Mouse (Mus musculus) forebrain, embryonic 12.5 days (tissue): Measurements from ENCODE around the gene Slc35c1. TPM values are rescaled to one million over a fixed set of nuclear protein-coding genes. Genes with fewer than 3 reads are reported as not detected.
A peak's percentile ranks its signal among the peaks of the same experiment; 100 is the strongest.
"Not testable (repeated sequence)": the region's sequence is repeated elsewhere in the genome, so short reads cannot be mapped to it uniquely, and the experiment has no call there.

Experiments used
- ATAC-seq: fragments of 200-750 bp; cut with Nextera tagmentation; 2 replicates; pipeline ENCODE4 v1.8.0; 2017; ENCODE audit warnings: moderate TSS enrichment; ENCODE audit not compliant: low FRiP score
- H3K27ac ChIP-seq: fragments of 300-500 bp; sonication (generic); 2 replicates; pipeline ENCODE4 v1.5.1; 2016; ENCODE audit warnings: mild to moderate bottlenecking
- H3K27me3 ChIP-seq: fragments of 300-500 bp; sonication (generic); 2 replicates; pipeline ENCODE4 v1.6.1; 2016; ENCODE audit warnings: mild to moderate bottlenecking
- H3K36me3 ChIP-seq: fragments of 300-500 bp; sonication (generic); replicated peaks from 2 replicates; pipeline ENCODE4 v1.6.1; 2016; ENCODE audit warnings: mild to moderate bottlenecking
- H3K4me1 ChIP-seq: fragments of 300-500 bp; sonication (generic); 2 replicates; pipeline ENCODE4 v1.6.1; 2016
- H3K4me2 ChIP-seq: fragments of 300-500 bp; sonication (generic); 2 replicates; pipeline ENCODE4 v1.6.1; 2016; ENCODE audit warnings: mild to moderate bottlenecking, moderate library complexity
- H3K4me3 ChIP-seq: fragments of 300-500 bp; sonication (generic); replicated peaks from 2 replicates; pipeline ENCODE4 v1.5.1; 2016; ENCODE audit warnings: mild to moderate bottlenecking
- H3K9ac ChIP-seq: fragments of 300-500 bp; sonication (generic); 2 replicates; pipeline ENCODE4 v1.6.1; 2016; ENCODE audit warnings: mild to moderate bottlenecking
- H3K9me3 ChIP-seq: fragments of 300-500 bp; sonication (generic); 2 replicates; pipeline ENCODE4 v1.6.1; 2016
- WGBS: fragments of 180-500 bp; shearing (Covaris S2); methylation state at CpG from one replicate; pipeline ENCODE4 v1.1.7; 2016; 5-methylcytosine and 5-hydroxymethylcytosine counted together
- polyA plus RNA-seq: library from polyadenylated mRNA; unstranded; fragments of >200 nt; fragmentation: Nextera tagmentation; extraction: Ambion mirVana; gene quantifications from 2 replicates; pipeline ENCODE4 v1.2.1, GENCODE M21; 2016

Slc35c1 gene
- polyA plus RNA-seq, 1 experiment from 2014 or later: 10.0 TPM

- ATAC-seq: no peak
Measured at GRCm38 (mm10) chr2:92486911-92487310, 26.6 kb upstream of the Slc35c1 start.

GRCm38 (mm10) chr2:92486403-92486802 is 26.1 kb upstream of the Slc35c1 start:
- H3K36me3 ChIP-seq: no peaks in the 10 kb centered on the region
- no peak overlapping the region for H3K27ac ChIP-seq
- H3K4me3 ChIP-seq: 0 out of 2 replicates have a peak overlapping the region, but pooled peaks have one; percentile 13
- peak; percentile 61; the same call in 1 of the 2 replicates for ATAC-seq
- peaks cover 48% of the 10 kb centered on the region for H3K27me3 ChIP-seq
- H3K9me3 ChIP-seq: no peaks in the 10 kb centered on the region
- H3K4me2 ChIP-seq: peak overlapping the region; percentile 46
- H3K4me1 ChIP-seq: peaks cover 21% of the 10 kb centered on the region
- WGBS: 2% methylated on average over 11 of the region's 11 CpGs
- H3K9ac ChIP-seq: no peak overlapping the region

More at GRCm38 (mm10) chr2:92486911-92487310, 26.6 kb upstream of the Slc35c1 start:
- H3K4me2 ChIP-seq: no peak overlapping the region
- 55% methylated on average over 2 of the region's 2 CpGs for WGBS
- no peaks in the 10 kb centered on the region for H3K9me3 ChIP-seq
- no peak overlapping the region for H3K4me3 ChIP-seq
- no peak overlapping the region for H3K9ac ChIP-seq
- H3K36me3 ChIP-seq: no peaks in the 10 kb centered on the region
- peaks cover 48% of the 10 kb centered on the region for H3K27me3 ChIP-seq
- no peak overlapping the region for H3K27ac ChIP-seq
- peaks cover 21% of the 10 kb centered on the region for H3K4me1 ChIP-seq

GRCm38 (mm10) chr2:92485640-92486295 is 25.4 kb upstream of the Slc35c1 start:
- Histone ChIP-seq H3K9ac (no peak overlapping the region), H3K9me3 (no peaks in the 10 kb centered on the region), H3K4me1 (peaks cover 21% of the 10 kb centered on the region), H3K4me2 (peak overlapping the region; percentile 46), H3K27ac (no peak overlapping the region), H3K4me3 (no peak overlapping the region), H3K27me3 (peaks cover 48% of the 10 kb centered on the region), H3K36me3 (no peaks in the 10 kb centered on the region)
- 8% methylated on average over 15 of the region's 15 CpGs for WGBS
- peak; percentile 72 for ATAC-seq

- no peak for ATAC-seq
- peak overlapping the region; percentile 19; the same call in 1 of the 2 replicates for H3K4me3 ChIP-seq
- peaks cover 48% of the 10 kb centered on the region for H3K27me3 ChIP-seq
- H3K27ac ChIP-seq: no peak overlapping the region
- peaks cover 21% of the 10 kb centered on the region for H3K4me1 ChIP-seq
- no peak overlapping the region for H3K9ac ChIP-seq
- no peaks in the 10 kb centered on the region for H3K36me3 ChIP-seq
- H3K9me3 ChIP-seq: no peaks in the 10 kb centered on the region
- 35% methylated on average over 23 of the region's 23 CpGs for WGBS
- H3K4me2 ChIP-seq: peak overlapping the region; percentile 29
Measured at GRCm38 (mm10) chr2:92484256-92485025, 24.1 kb upstream of the Slc35c1 start.

GRCm38 (mm10) chr2:92483505-92483904 is 23.2 kb upstream of the Slc35c1 start:
- Histone ChIP-seq H3K27me3 (peaks cover 48% of the 10 kb centered on the region), H3K9ac (no peak overlapping the region), H3K36me3 (no peaks in the 10 kb centered on the region), H3K4me1 (peaks cover 21% of the 10 kb centered on the region), H3K4me3 (no peak overlapping the region), H3K4me2 (no peak overlapping the region), H3K9me3 (no peaks in the 10 kb centered on the region), H3K27ac (no peak overlapping the region)
- no peak for ATAC-seq
- WGBS: 54% methylated on average over 5 of the region's 5 CpGs

GRCm38 (mm10) chr2:92482551-92482950 is 22.2 kb upstream of the Slc35c1 start:
- Histone ChIP-seq H3K27me3 (peaks cover 48% of the 10 kb centered on the region), H3K4me2 (no peak overlapping the region), H3K36me3 (no peaks in the 10 kb centered on the region), H3K4me3 (no peak overlapping the region), H3K9me3 (no peaks in the 10 kb centered on the region), H3K4me1 (peaks cover 21% of the 10 kb centered on the region), H3K27ac (no peak overlapping the region), H3K9ac (no peak overlapping the region)
- ATAC-seq: no peak
- 52% methylated on average over 1 of the region's 1 CpGs for WGBS

- Histone ChIP-seq H3K36me3 (no peaks in the 10 kb centered on the region), H3K27ac (no peak overlapping the region), H3K9me3 (no peaks in the 10 kb centered on the region), H3K27me3 (peaks cover 12% of the 10 kb centered on the region), H3K4me3 (no peak overlapping the region), H3K9ac (no peak overlapping the region), H3K4me1 (no peaks in the 10 kb centered on the region), H3K4me2 (no peak overlapping the region)
- no peak for ATAC-seq
- 92% methylated on average over 4 of the region's 4 CpGs for WGBS
Measured at GRCm38 (mm10) chr2:92478313-92478688, 18.0 kb upstream of the Slc35c1 start.

- Histone ChIP-seq H3K36me3 (no peaks in the 10 kb centered on the region), H3K4me2 (no peak overlapping the region), H3K4me1 (no peaks in the 10 kb centered on the region), H3K4me3 (no peak overlapping the region), H3K9me3 (no peaks in the 10 kb centered on the region), H3K27me3 (0 out of 2 replicates have a peak, but pooled peaks cover 7% of the 10 kb centered on the region), H3K27ac (no peak overlapping the region), H3K9ac (no peak overlapping the region)
- 75% methylated on average over 12 of the region's 12 CpGs for WGBS
- no peak for ATAC-seq
Measured at GRCm38 (mm10) chr2:92477672-92478312, 17.5 kb upstream of the Slc35c1 start.

GRCm38 (mm10) chr2:92476580-92476979 is 16.2 kb upstream of the Slc35c1 start:
- not testable (repeated sequence) for H3K27me3 ChIP-seq, H3K4me3 ChIP-seq, H3K9me3 ChIP-seq, H3K9ac ChIP-seq, H3K27ac ChIP-seq, ATAC-seq, H3K36me3 ChIP-seq, H3K4me1 ChIP-seq, H3K4me2 ChIP-seq
- WGBS: 88% methylated on average over 7 of the region's 7 CpGs

- ATAC-seq: no peak
Measured at GRCm38 (mm10) chr2:92475711-92476110, 15.4 kb upstream of the Slc35c1 start.

GRCm38 (mm10) chr2:92474920-92475319 is 14.6 kb upstream of the Slc35c1 start:
- no peak for ATAC-seq
- no peak overlapping the region for H3K4me3 ChIP-seq
- no peaks in the 10 kb centered on the region for H3K36me3 ChIP-seq
- H3K4me2 ChIP-seq: no peak overlapping the region
- H3K9ac ChIP-seq: no peak overlapping the region
- no peaks in the 10 kb centered on the region for H3K9me3 ChIP-seq
- no peak overlapping the region for H3K27ac ChIP-seq
- WGBS: 77% methylated on average over 3 of the region's 3 CpGs
- no peaks in the 10 kb centered on the region for H3K4me1 ChIP-seq
- H3K27me3 ChIP-seq: no peaks in the 10 kb centered on the region

More at GRCm38 (mm10) chr2:92475711-92476110, 15.4 kb upstream of the Slc35c1 start:
- H3K4me3 ChIP-seq: no peak overlapping the region
- no peak overlapping the region for H3K9ac ChIP-seq
- no peaks in the 10 kb centered on the region for H3K9me3 ChIP-seq
- no peak overlapping the region for H3K27ac ChIP-seq
- H3K36me3 ChIP-seq: no peaks in the 10 kb centered on the region
- WGBS: 59% methylated on average over 2 of the region's 2 CpGs
- H3K27me3 ChIP-seq: no peaks in the 10 kb centered on the region
- H3K4me1 ChIP-seq: no peaks in the 10 kb centered on the region
- H3K4me2 ChIP-seq: no peak overlapping the region

- H3K4me2 ChIP-seq: no peak overlapping the region
- H3K4me3 ChIP-seq: no peak overlapping the region
- no peaks in the 10 kb centered on the region for H3K9me3 ChIP-seq
- ATAC-seq: no peak
- no peaks in the 10 kb centered on the region for H3K36me3 ChIP-seq
- no peaks in the 10 kb centered on the region for H3K27me3 ChIP-seq
- no peaks in the 10 kb centered on the region for H3K4me1 ChIP-seq
- H3K27ac ChIP-seq: no peak overlapping the region
- 85% methylated on average over 12 of the region's 12 CpGs for WGBS
- H3K9ac ChIP-seq: no peak overlapping the region
Measured at GRCm38 (mm10) chr2:92471886-92472670, 11.7 kb upstream of the Slc35c1 start.
